Comparison of ENCODE assay signal across 17 mouse cellular contexts in the genomic region with DNA sequence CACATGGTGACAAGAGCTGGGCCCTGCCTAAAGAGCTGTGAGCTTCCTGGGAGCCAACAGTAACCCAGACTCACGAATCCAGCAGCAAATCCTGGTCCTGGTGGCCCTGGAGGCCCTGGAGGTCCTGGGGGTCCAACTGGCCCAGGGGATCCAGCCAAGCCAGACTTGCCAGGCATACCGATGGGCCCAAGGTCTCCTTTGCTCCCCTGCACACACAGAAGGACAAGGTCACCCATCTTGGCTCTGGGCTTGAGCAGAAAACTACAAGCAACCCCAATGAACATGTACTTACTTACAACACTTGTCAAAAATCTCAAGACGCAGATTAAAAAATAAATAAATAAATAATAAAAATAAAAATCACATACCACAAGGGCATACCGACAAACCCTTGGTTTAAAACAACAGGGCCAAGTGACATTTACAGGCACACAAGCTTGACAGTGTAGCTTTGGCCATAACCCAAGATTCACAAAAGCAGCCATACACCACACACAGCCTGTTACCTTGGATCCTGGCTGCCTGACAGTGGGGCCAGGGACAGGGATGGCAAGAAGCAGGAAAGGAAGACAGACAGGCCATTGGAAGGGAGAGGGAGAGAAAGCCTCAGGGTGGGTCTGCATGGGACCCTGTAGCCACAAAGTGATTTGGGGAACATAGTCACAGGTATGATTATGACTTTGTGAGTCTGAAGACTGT. TPM values are rescaled to one million over a fixed set of nuclear protein-coding genes. Genes with fewer than 3 reads are reported as not detected.
DNase-seq lines count a peak whose midpoint lies in the region; ATAC-seq lines count a peak whose summit lies in the region.
"Had no signal": no experiment of that assay in that cellular context is flagged by ENCODE, and none has a peak within 500 bp of the region (broad histone marks: within the 10 kb centered on the region; RNA-seq: fewer than 3 reads in every experiment).

No protein-coding gene starts in this region.

- no peaks in the 10 kb centered on the region for H3K9me3 ChIP-seq in hindbrain, embryonic 16.5 days (ENCODE audit: control insufficient read depth, low read length)
- H3K9me3 ChIP-seq in hindbrain, embryonic 10.5 days = no peaks in the 10 kb centered on the region
- H3K9me3 ChIP-seq: embryonic facial prominence, embryonic 12.5 days; limb, embryonic 13.5 days; liver, embryonic 15.5 days had no signal

- H3K27me3 ChIP-seq in hindbrain, embryonic 16.5 days (replicated peaks; ENCODE audit: control insufficient read depth, insufficient read depth, low read length) = no peaks in the 10 kb centered on the region
- no peaks in the 10 kb centered on the region for H3K27me3 ChIP-seq in hindbrain, embryonic 10.5 days (ENCODE audit: insufficient read depth, poor library complexity, severe bottlenecking)
- H3K27me3 ChIP-seq: embryonic facial prominence, embryonic 12.5 days; limb, embryonic 13.5 days; liver, embryonic 15.5 days had no signal

- H3K4me1 ChIP-seq in hindbrain, embryonic 16.5 days (ENCODE audit: control insufficient read depth, insufficient read depth, low read depth, low read length) = 0 out of 2 replicates have a peak, but pooled peaks cover 2% of the 10 kb centered on the region
- H3K4me1 ChIP-seq in hindbrain, embryonic 10.5 days (replicated peaks) = no peaks in the 10 kb centered on the region
- H3K4me1 ChIP-seq: embryonic facial prominence, embryonic 12.5 days; limb, embryonic 13.5 days had no signal

- no peaks in the 10 kb centered on the region for H3K36me3 ChIP-seq in hindbrain, embryonic 16.5 days (ENCODE audit: control insufficient read depth, insufficient read depth, low read length)
- peaks cover 95% of the 10 kb centered on the region for H3K36me3 ChIP-seq in hindbrain, embryonic 10.5 days
- H3K36me3 ChIP-seq: limb, embryonic 13.5 days had no signal

- no peak overlapping the region for H3K9ac ChIP-seq in hindbrain, embryonic 16.5 days (ENCODE audit: low read depth, low read length)
- H3K9ac ChIP-seq: embryonic facial prominence, embryonic 12.5 days; limb, embryonic 13.5 days; liver, embryonic 15.5 days had no signal

- intact Hi-C loops in left cerebral cortex, postnatal 14 days (cut with DNase I) = no loop called here

- H3K27ac ChIP-seq in hindbrain, embryonic 16.5 days (ENCODE audit: low read depth, low read length) = no peak overlapping the region
- no peak overlapping the region for H3K27ac ChIP-seq in hindbrain, embryonic 10.5 days
- H3K27ac ChIP-seq: embryonic facial prominence, embryonic 12.5 days; left cerebral cortex, adult 2 months; limb, embryonic 13.5 days; liver, embryonic 15.5 days had no signal

- WGBS in hindbrain, embryonic 16.5 days = 74% methylated on average over 4 of the region's 4 CpGs
- WGBS in hindbrain, embryonic 10.5 days = 97% methylated on average over 4 of the region's 4 CpGs

- no peak overlapping the region for H3K4me2 ChIP-seq in hindbrain, embryonic 16.5 days (ENCODE audit: low read length)
- H3K4me2 ChIP-seq: embryonic facial prominence, embryonic 12.5 days; limb, embryonic 13.5 days; liver, embryonic 15.5 days; midbrain, embryonic 11.5 days had no signal

- peak; percentile 62; the same call in 1 of the 2 replicates for ATAC-seq in cerebellum, adult (ENCODE audit: insufficient number of reproducible peaks, low FRiP score, low TSS enrichment)
- peak; percentile 54; the same call in 1 of the 2 replicates for ATAC-seq in hindbrain, embryonic 16.5 days
- no peak for ATAC-seq in activated CD4-positive, CD25-positive, alpha-beta regulatory T cell, adult 4 months
- ATAC-seq: intestine, postnatal 0 days had no signal

- no peak overlapping the region for H3K4me3 ChIP-seq in hindbrain, embryonic 16.5 days (ENCODE audit: low read length)
- no peak overlapping the region for H3K4me3 ChIP-seq in hindbrain, embryonic 10.5 days
- H3K4me3 ChIP-seq: embryonic facial prominence, embryonic 12.5 days; left cerebral cortex, adult 2 months; limb, embryonic 13.5 days; liver, embryonic 15.5 days had no signal

- no peak for DNase-seq in cerebellum, postnatal 4 days (ENCODE audit: low spot score in 2 of 2)
- no peak for DNase-seq in hindbrain, embryonic 10.5 days (ENCODE audit: low spot score)
- peak; percentile 51 to 63 for DNase-seq in adrenal gland, postnatal 36 days
- peak; percentile 73 for DNase-seq in cerebellum, adult 9-11 months
- no peak for DNase-seq in left cerebral cortex, postnatal 14 days (ENCODE audit: low spot score in 2 of 2)
- DNase-seq: kidney, postnatal 10 days; right cerebral cortex, postnatal 25 days; thymus, postnatal 36 days had no signal

RNA-seq across cellular contexts. Expression of gene Slc19a1, which starts 42.4 kb away (rescaled TPM):
- 45.1 and 49.6 TPM in 2 replicates for polyA plus RNA-seq in hindbrain, embryonic 16.5 days (2015; fragmentation: Nextera tagmentation; extraction: Ambion mirVana)
- 32.4 and 32.7 TPM in 2 replicates for polyA plus RNA-seq in hindbrain, embryonic 10.5 days (2016; fragmentation: Nextera tagmentation; extraction: Ambion mirVana)
- total RNA-seq in adrenal gland, postnatal 36 days (2021) = 10 to 100 TPM; 19.3 to 25.1 TPM
- 10 to 100 TPM; 24.7 to 38.1 TPM for polyA plus RNA-seq in activated CD4-positive, CD25-positive, alpha-beta regulatory T cell, adult 4 months (2017; shearing (Covaris generic))
- total RNA-seq in left cerebral cortex, postnatal 14 days (2021) = 10 to 100 TPM; 27.9 to 28.4 TPM

Comparison
In these comparisons a context has a peak if more than half of its experiments do, and no peak if none do; other contexts are left out.
1. DNase-seq: peak in adrenal gland, postnatal 36 days (2 of 2) and cerebellum, adult 9-11 months (single experiment); none in cerebellum, postnatal 4 days (0 of 2), hindbrain, embryonic 10.5 days (single experiment) and left cerebral cortex, postnatal 14 days (0 of 2).